Mouse (Mus musculus) CH12.LX (cell line): ENCODE data around the gene Cmip.

Source experiments
- GABPA ChIP-seq: IDR thresholded peaks from 2 replicates; pipeline ENCODE4 v1.6.1; 2012; ENCODE audit warnings: low read depth, low read length, improper control_type of control experiment, inconsistent platforms; ENCODE audit not compliant: insufficient replicate concordance
- MAX ChIP-seq: IDR thresholded peaks from 2 replicates; pipeline ENCODE4 v1.6.1; 2011; ENCODE audit warnings: low read length, improper control_type of control experiment

DNA sequence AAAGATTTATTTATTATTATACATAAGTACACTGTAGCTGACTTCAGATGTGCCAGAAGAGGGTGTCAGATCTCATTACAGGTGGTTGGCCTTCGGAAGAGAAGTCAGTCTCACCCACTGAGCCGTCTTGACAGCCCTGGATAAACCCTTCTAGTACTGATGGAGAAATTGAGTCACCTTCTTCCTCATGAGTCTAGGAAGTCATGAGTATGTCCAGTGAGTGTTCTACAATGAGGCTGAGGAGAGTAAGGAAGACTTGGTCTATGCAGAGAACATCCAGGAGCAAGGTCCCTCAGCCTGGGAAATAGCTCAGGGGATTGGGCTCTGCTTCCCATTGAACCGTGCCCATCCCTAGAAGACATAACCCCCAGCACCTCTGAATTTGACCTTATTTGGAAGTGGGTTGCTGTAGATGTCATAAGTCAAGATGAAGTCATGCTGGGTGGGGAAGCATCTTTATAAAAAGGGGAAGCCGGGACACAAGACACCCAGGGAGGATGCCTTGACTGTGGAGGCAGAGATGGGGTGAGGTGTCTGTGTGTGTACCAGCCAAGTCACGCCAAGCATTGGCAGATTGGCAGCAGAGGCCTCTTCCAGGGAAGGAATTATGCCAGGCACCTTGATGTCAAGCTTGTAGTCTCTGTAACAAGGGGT is 15.9 kb upstream of the Cmip start:
- TF ChIP-seq GABPA, result no peak
- TF ChIP-seq MAX, result no peak
